Mouse (Mus musculus) common myeloid progenitor, adult 5-6 weeks (primary cell): ENCODE data around the gene Padi3. TPM values are rescaled to one million over a fixed set of nuclear protein-coding genes. Genes with fewer than 3 reads are reported as not detected.

Experiments
- ATAC-seq: replicated peaks from 2 replicates; pipeline ENCODE4 v1.8.0; 2016; ENCODE audit warnings: low read depth, mild to moderate bottlenecking, moderate TSS enrichment, inconsistent platforms; ENCODE audit not compliant: poor library complexity, severe bottlenecking
- total RNA-seq: library from RNA; stranded (forward); fragments of 200-1000, 187-1606 nt; gene quantifications from 2 replicates; pipeline ENCODE4 v1.2.3, GENCODE M21; 2017

The Padi3 gene
- total RNA-seq, 1 experiment from 2014 or later: 0.32 TPM

DNA sequence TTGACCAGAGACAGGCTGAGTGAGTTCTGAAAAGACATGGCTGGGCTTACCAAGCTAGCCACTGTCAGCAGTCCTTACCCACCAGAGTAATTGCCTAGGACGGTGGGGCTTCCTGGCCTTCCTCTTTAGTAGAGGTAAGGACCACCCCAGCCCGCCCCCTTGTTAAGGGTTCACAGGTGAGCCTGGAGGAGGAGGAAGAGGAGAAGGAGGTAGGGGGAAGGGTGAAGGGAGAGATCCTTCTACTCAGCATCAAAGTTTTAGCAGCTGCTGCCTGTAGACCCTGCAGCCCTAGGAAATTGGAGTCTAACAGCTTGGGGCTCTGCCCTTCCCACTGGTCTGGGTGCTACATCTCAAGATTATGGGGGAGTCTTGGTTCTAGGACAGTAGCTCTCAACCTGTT, 67.9 kb downstream of the Padi3 start, which contains the start of gene Padi6:
Gene Padi6 (minus strand): TSS at position 101 of the 400 bp plus-strand sequence.
- no peak for ATAC-seq

DNA sequence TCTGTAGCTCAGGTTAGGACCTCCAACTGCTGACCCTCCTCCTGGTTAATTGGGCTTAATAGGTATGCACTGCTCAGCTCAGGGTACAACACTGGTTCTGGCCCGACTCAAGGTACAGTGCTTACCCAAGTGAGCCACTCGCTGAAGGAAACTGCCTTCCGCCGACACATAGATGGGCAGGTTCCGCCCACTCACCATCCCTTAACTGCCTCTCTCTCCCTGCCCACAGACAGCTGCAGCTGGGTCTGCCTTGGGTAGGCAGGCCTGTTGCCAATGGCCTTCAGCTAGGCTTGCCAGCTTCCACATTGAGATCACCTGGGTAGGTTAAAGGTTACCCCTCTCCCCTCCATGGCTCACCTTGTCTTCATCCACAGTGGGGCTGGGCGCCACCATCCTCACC, 69.0 kb downstream of the Padi3 start:
- ATAC-seq: 0 out of 2 replicates have a peak, but pooled peaks have one; percentile 11

DNA sequence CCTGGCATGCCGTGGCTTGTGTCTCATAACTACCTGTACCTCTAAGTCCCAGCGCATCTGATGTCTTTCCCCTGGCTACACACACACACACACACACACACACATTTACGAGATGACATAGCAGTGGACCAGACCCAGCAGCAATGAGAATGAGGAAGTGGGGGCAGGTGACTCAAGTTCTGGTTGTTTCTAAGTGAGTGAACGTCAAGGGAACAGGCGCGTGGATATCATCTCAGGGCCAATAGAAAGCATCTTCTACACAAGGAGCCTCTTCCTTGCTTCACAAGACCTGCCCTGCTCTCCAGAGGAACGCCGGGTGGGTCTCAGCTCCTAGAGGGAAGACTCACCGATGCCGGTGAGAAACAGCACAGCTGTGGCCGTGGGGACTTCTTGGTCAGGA, 69.8 kb downstream of the Padi3 start:
- ATAC-seq: peak; percentile 56

Other genes with a start within 250 kb of the Padi3 start
- gene Arhgef10l, start 144.6 kb downstream of the Padi3 start, total RNA-seq: 0.78 and 1.8 TPM in 2 replicates
- gene Rcc2, start 110.1 kb downstream of the Padi3 start, total RNA-seq: 149 and 161 TPM in 2 replicates
- gene Padi6, start 68.0 kb downstream of the Padi3 start, total RNA-seq: not detected in 2 replicates
- 4.1 and 7.3 TPM in 2 replicates for gene Padi4, start 36.4 kb downstream of the Padi3 start, total RNA-seq
- gene Padi1, start 35.1 kb upstream of the Padi3 start, total RNA-seq: not detected in 2 replicates
- 14.5 and 17.0 TPM in 2 replicates for gene Padi2, start 95.7 kb upstream of the Padi3 start, total RNA-seq
- gene Sdhb, start 150.6 kb upstream of the Padi3 start, total RNA-seq: 115 and 121 TPM in 2 replicates
- gene Atp13a2, start 176.2 kb upstream of the Padi3 start, total RNA-seq: 33.6 and 63.3 TPM in 2 replicates
- gene Mfap2, start 199.8 kb upstream of the Padi3 start, total RNA-seq: not detected in 2 replicates
- gene Crocc, start 249.9 kb upstream of the Padi3 start, total RNA-seq: 4.3 and 9.3 TPM in 2 replicates